Mouse (Mus musculus) MEL (cell line): ENCODE data around the gene Pmf1. TPM values are rescaled to one million over a fixed set of nuclear protein-coding genes. Genes with fewer than 3 reads are reported as not detected.

Experiments
- DNase-seq: peaks from one replicate; pipeline ENCODE4 v3.0.0; 2011; ENCODE audit warnings: low read depth, low spot score
- H3K27ac ChIP-seq: 2 replicates; pipeline ENCODE4 v1.5.1; 2012; ENCODE audit warnings: low read depth, mild to moderate bottlenecking, control low read depth, low read length, moderate library complexity; ENCODE audit not compliant: control insufficient read depth
- H3K27me3 ChIP-seq, 2 experiments: fragments of 150-350 bp in 1 of 2; sonication (generic) in 1 of 2; 2 replicates each; pipeline ENCODE4 v1.6.1; 2012; ENCODE audit warnings: low read length in 2 of 2, mild to moderate bottlenecking in 2 of 2, improper control_type of control experiment in 1 of 2, moderate library complexity in 1 of 2; ENCODE audit not compliant: insufficient read depth in 2 of 2, control insufficient read depth in 1 of 2
- H3K36me3 ChIP-seq, 2 experiments: 2 replicates each; pipeline ENCODE4 v1.6.1; 2012 to 2014; ENCODE audit warnings: low read length in 2 of 2, improper control_type of control experiment in 1 of 2, inconsistent platforms in 1 of 2, mild to moderate bottlenecking in 1 of 2; ENCODE audit not compliant: insufficient read depth in 2 of 2, control insufficient read depth in 1 of 2
- H3K4me1 ChIP-seq, 2 experiments: fragments of 150-350 bp in 1 of 2; sonication (generic) in 1 of 2; 2 replicates each; pipeline ENCODE4 v1.6.1; 2012; ENCODE audit warnings: low read length in 2 of 2, improper control_type of control experiment in 1 of 2, mild to moderate bottlenecking in 1 of 2; ENCODE audit not compliant: insufficient read depth in 2 of 2, control insufficient read depth in 1 of 2
- H3K4me3 ChIP-seq, 2 experiments: fragments of 150-350 bp in 1 of 2; sonication (generic) in 1 of 2; 2 replicates each; pipeline ENCODE4 v1.5.1; 2012; ENCODE audit warnings: low read depth in 2 of 2, low read length in 2 of 2, mild to moderate bottlenecking in 2 of 2, moderate library complexity in 2 of 2, control low read depth in 1 of 2, improper control_type of control experiment in 1 of 2; ENCODE audit not compliant: control insufficient read depth in 1 of 2, insufficient read depth in 1 of 2
- H3K79me2 ChIP-seq: 2 replicates; pipeline ENCODE4 v1.6.1; 2012; ENCODE audit warnings: mild to moderate bottlenecking, low read length, moderate library complexity; ENCODE audit not compliant: control insufficient read depth, poor library complexity, insufficient read depth
- H3K9ac ChIP-seq: 2 replicates; pipeline ENCODE4 v1.6.1; 2012; ENCODE audit warnings: low read depth, mild to moderate bottlenecking, control low read depth, low read length, moderate library complexity; ENCODE audit not compliant: control insufficient read depth, poor library complexity, severe bottlenecking
- H3K9me3 ChIP-seq: fragments of 150-350 bp; sonication (generic); replicated peaks from 2 replicates; pipeline ENCODE4 v1.6.1; 2012; ENCODE audit warnings: mild to moderate bottlenecking, low read length, improper control_type of control experiment, moderate library complexity; ENCODE audit not compliant: insufficient read depth
- CHD2 ChIP-seq: IDR thresholded peaks from 2 replicates; pipeline ENCODE4 v1.6.1; 2011; ENCODE audit warnings: low read length, improper control_type of control experiment
- E2F4 ChIP-seq: IDR thresholded peaks from 2 replicates; pipeline ENCODE4 v1.6.1; 2011; ENCODE audit warnings: low read depth, low read length, improper control_type of control experiment, borderline replicate concordance
- ELF1 ChIP-seq: IDR thresholded peaks from 2 replicates; pipeline ENCODE4 v1.6.1; 2014; ENCODE audit warnings: low read depth, mild to moderate bottlenecking, inconsistent platforms, low read length, improper control_type of control experiment, moderate library complexity
- EP300 ChIP-seq, 2 experiments: IDR thresholded peaks; 2 replicates each; pipeline ENCODE4 v1.6.1; 2011; ENCODE audit warnings: improper control_type of control experiment in 2 of 2, low read length in 2 of 2, low read depth in 1 of 2, mild to moderate bottlenecking in 1 of 2
- GABPA ChIP-seq: IDR thresholded peaks from 2 replicates; pipeline ENCODE4 v1.6.1; 2012; ENCODE audit warnings: low read depth, mild to moderate bottlenecking, inconsistent platforms, low read length, improper control_type of control experiment, moderate library complexity
- HCFC1 ChIP-seq: IDR thresholded peaks from 2 replicates; pipeline ENCODE4 v1.6.1; 2012; ENCODE audit warnings: low read depth, mild to moderate bottlenecking, inconsistent platforms, low read length, improper control_type of control experiment, moderate library complexity
- KAT2A ChIP-seq: conservative IDR thresholded peaks from 2 replicates; pipeline ENCODE4 v1.6.1; 2012; ENCODE audit warnings: low read depth, low read length, improper control_type of control experiment, inconsistent platforms
- MAX ChIP-seq: IDR thresholded peaks from 2 replicates; pipeline ENCODE4 v1.6.1; 2011; ENCODE audit warnings: low read length, improper control_type of control experiment
- MAZ ChIP-seq: IDR thresholded peaks from 2 replicates; pipeline ENCODE4 v1.6.1; 2012; ENCODE audit warnings: low read depth, mild to moderate bottlenecking, inconsistent platforms, low read length, improper control_type of control experiment
- MYC ChIP-seq: IDR thresholded peaks from 2 replicates; pipeline ENCODE4 v1.6.1; 2011; ENCODE audit warnings: low read depth, mild to moderate bottlenecking, low read length, improper control_type of control experiment, moderate library complexity
- NRF1 ChIP-seq: IDR thresholded peaks from 2 replicates; pipeline ENCODE4 v1.6.1; 2014; ENCODE audit warnings: low read depth, mild to moderate bottlenecking, inconsistent platforms, low read length, improper control_type of control experiment, moderate library complexity; ENCODE audit not compliant: poor library complexity, insufficient read depth, severe bottlenecking
- POLR2A ChIP-seq, 2 experiments: IDR thresholded peaks; 2 replicates each; pipeline ENCODE4 v1.6.1; 2011 to 2012; ENCODE audit warnings: low read length in 2 of 2, mild to moderate bottlenecking in 2 of 2, control low read depth in 1 of 2, improper control_type of control experiment in 1 of 2, low read depth in 1 of 2, moderate library complexity in 1 of 2; ENCODE audit not compliant: control insufficient read depth in 1 of 2, insufficient read depth in 1 of 2, poor library complexity in 1 of 2
- SMC3 ChIP-seq: IDR thresholded peaks from 2 replicates; pipeline ENCODE4 v1.6.1; 2011; ENCODE audit warnings: low read depth, low read length, improper control_type of control experiment
- TAL1 ChIP-seq: IDR thresholded peaks from 2 replicates; pipeline ENCODE4 v1.6.1; 2012; ENCODE audit warnings: mild to moderate bottlenecking, inconsistent platforms, low read length, moderate library complexity, mixed read lengths
- UBTF ChIP-seq: IDR thresholded peaks from 2 replicates; pipeline ENCODE4 v1.6.1; 2012; ENCODE audit warnings: low read depth, mild to moderate bottlenecking, inconsistent platforms, low read length, improper control_type of control experiment, moderate library complexity, borderline replicate concordance; ENCODE audit not compliant: insufficient read depth
- USF1 ChIP-seq: IDR thresholded peaks from 2 replicates; pipeline ENCODE4 v1.6.1; 2014; ENCODE audit warnings: low read depth, mild to moderate bottlenecking, inconsistent platforms, low read length, improper control_type of control experiment, moderate library complexity
- ZC3H11A ChIP-seq: IDR thresholded peaks from 2 replicates; pipeline ENCODE4 v1.6.1; 2012; ENCODE audit warnings: low read depth, mild to moderate bottlenecking, inconsistent platforms, low read length, improper control_type of control experiment
- ZKSCAN1 ChIP-seq: IDR thresholded peaks from 2 replicates; pipeline ENCODE4 v1.6.1; 2012; ENCODE audit warnings: low read depth, mild to moderate bottlenecking, inconsistent platforms, low read length, improper control_type of control experiment, moderate library complexity
- polyA plus RNA-seq, 2 experiments: library from polyadenylated mRNA; stranded (reverse) in 1 of 2; unstranded in 1 of 2; fragments of >175 nt in 1 of 2; fragments of >200 nt in 1 of 2; gene quantifications; 2 replicates each; pipeline versions ENCODE4 v1.2.1 to v1.2.4; 2012; ENCODE audit warnings: low replicate concordance in 2 of 2, low read depth in 1 of 2; ENCODE audit not compliant: insufficient read length in 2 of 2, insufficient read depth in 1 of 2, missing spikeins in 1 of 2
- total RNA-seq: library from RNA; depleted of rRNA; stranded (reverse); fragments of 300-350 nt; gene quantifications from 2 replicates; pipeline ENCODE4 v1.2.3, GENCODE M21; 2012

Gene Pmf1
- total and polyA plus RNA-seq, 3 experiments, result 144 to 357 TPM; not detected in 1

GRCm38 (mm10) chr3:88424605-88425329 is 14.6 kb upstream of the Pmf1 start, which contains the start of gene Slc25a44 (continued):
- TF ChIP-seq ELF1 (peak; percentile 82), UBTF (no peak), E2F4 (0 out of 2 replicates have a peak, but pooled peaks have one; percentile 33), MAX (peak; percentile 98), KAT2A (peak; percentile 81), SMC3 (no peak), GABPA (no peak), EP300 (IDR thresholded peaks at IDR 0.05; ENCODE audit: low read depth in 1 of 2, low read length in 2 of 2) (no peak), CHD2 (no peak; the same call in 1 of the 2 replicates), HCFC1 (peak; percentile 97), NRF1 (no peak), USF1 (peak; percentile 95), ZKSCAN1 (no peak), POLR2A (IDR thresholded peaks at IDR 0.05; ENCODE audit: control insufficient read depth in 1 of 2, insufficient read depth in 1 of 2, low read depth in 1 of 2, low read length in 2 of 2, poor library complexity in 1 of 2) (peak; percentile 80 to 97), ZC3H11A (no peak), MYC (peak; percentile 96)

DNA sequence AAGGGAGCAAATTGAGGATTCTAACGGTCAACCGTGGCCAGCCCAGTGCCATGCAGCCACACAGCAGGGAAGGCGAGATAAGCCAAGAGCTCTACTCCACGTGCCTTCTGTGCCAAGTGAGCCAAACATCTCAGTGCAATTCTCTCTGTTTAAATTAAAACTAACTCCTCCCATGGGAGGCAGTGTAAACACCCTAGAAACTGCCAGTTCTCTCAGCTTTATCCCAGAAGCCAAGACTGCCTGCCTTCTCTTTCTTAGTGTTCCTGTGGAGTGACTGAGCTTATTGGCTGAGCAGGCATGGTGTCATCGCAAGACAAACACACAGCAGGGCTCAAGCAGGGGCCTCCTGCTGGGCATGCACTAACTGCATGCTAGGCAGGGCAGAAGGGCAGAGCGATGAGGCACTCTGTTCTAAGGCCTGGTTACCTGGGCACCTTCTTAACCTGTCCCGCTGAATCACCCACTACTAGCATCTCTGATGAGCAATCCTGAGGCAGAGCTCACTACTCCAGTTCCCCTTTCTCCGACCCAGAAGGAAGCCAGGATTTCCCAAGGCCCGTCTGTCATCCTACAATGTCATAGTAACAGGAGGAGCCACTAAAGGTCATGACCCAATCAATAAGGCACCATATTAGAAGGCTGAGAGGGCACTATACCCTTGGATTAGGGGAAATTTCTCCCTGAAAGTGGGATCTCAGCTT is 12.0 kb upstream of the Pmf1 start:
- DNase-seq, result no peak
- Histone ChIP-seq H3K79me2 (peaks cover 23% of the 10 kb centered on the region), H3K36me3 (peaks cover 1 to 21% of the 10 kb centered on the region in 2 experiments; a peak in 2 of 4 replicates), H3K4me1 (peaks cover 11 to 30% of the 10 kb centered on the region in 2 experiments), H3K27ac (no peak overlapping the region), H3K27me3 (no peaks in the 10 kb centered on the region), H3K9me3 (no peaks in the 10 kb centered on the region), H3K9ac (no peak overlapping the region), H3K4me3 (no peak overlapping the region)
- TF ChIP-seq MAZ, result no peak
- peak; percentile 32; the same call in 1 of the 2 replicates for TF ChIP-seq TAL1
